Mouse (Mus musculus) adrenal gland, postnatal 10 days (tissue): ENCODE measurements at regions not wholly inside any gene's neighbourhood (a gene's known extent, or its start where the extent isn't known, plus 50 kb on each side); places are given as distances from the start of the nearest gene placed in this dataset.

ENCODE experiments used
- DNase-seq: peaks from one replicate; pipeline ENCODE4 v3.0.0; 2021; ENCODE audit warnings: mixed read lengths

- no peak for DNase-seq
Observed at GRCm38 (mm10) chr2:17290709-17291108, 440.6 kb downstream of the Nebl start.

GRCm38 (mm10) chr2:17287598-17287997, 443.7 kb downstream of the Nebl start:
- peak; percentile 3 for DNase-seq

GRCm38 (mm10) chr2:17249960-17250359, 481.3 kb downstream of the Nebl start:
- no peak for DNase-seq

GRCm38 (mm10) chr2:17245821-17246220, 485.4 kb downstream of the Nebl start:
- no peak for DNase-seq

GRCm38 (mm10) chr2:17215607-17216006, 515.7 kb downstream of the Nebl start:
- DNase-seq: no peak

GRCm38 (mm10) chr2:17214881-17215280, 516.4 kb downstream of the Nebl start:
- DNase-seq: no peak

- no peak for DNase-seq
Observed at GRCm38 (mm10) chr2:17212566-17212965, 518.7 kb downstream of the Nebl start.

GRCm38 (mm10) chr2:17211105-17211504, 520.2 kb downstream of the Nebl start:
- no peak for DNase-seq

GRCm38 (mm10) chr2:17193611-17194010, 537.7 kb downstream of the Nebl start:
- DNase-seq: no peak

- no peak for DNase-seq
Observed at GRCm38 (mm10) chr2:17189169-17189568, 542.1 kb downstream of the Nebl start.

- no peak for DNase-seq
Observed at GRCm38 (mm10) chr2:17187822-17188221, 543.4 kb downstream of the Nebl start.

GRCm38 (mm10) chr2:17183696-17184095, 547.6 kb downstream of the Nebl start:
- no peak for DNase-seq

GRCm38 (mm10) chr2:17181597-17181996, 549.7 kb downstream of the Nebl start:
- DNase-seq: no peak

- no peak for DNase-seq
Observed at GRCm38 (mm10) chr2:17168896-17169295, 562.4 kb downstream of the Nebl start.

- DNase-seq: no peak
Observed at GRCm38 (mm10) chr2:17165016-17165415, 566.2 kb downstream of the Nebl start.

GRCm38 (mm10) chr2:17158463-17158862, 572.8 kb downstream of the Nebl start:
- no peak for DNase-seq

GRCm38 (mm10) chr2:17157336-17157735, 573.9 kb downstream of the Nebl start:
- DNase-seq: no peak

GRCm38 (mm10) chr2:17155596-17155995, 575.7 kb downstream of the Nebl start:
- DNase-seq: no peak

GRCm38 (mm10) chr2:17123626-17124025, 607.6 kb downstream of the Nebl start:
- DNase-seq: no peak

- no peak for DNase-seq
Observed at GRCm38 (mm10) chr2:17117292-17117691, 614.0 kb downstream of the Nebl start.

GRCm38 (mm10) chr2:17111177-17111576, 620.1 kb downstream of the Nebl start:
- DNase-seq: no peak

- no peak for DNase-seq
Observed at GRCm38 (mm10) chr2:17101161-17101560, 630.1 kb downstream of the Nebl start.

- no peak for DNase-seq
Observed at GRCm38 (mm10) chr2:17097546-17097945, 633.7 kb downstream of the Nebl start.

- DNase-seq: no peak
Observed at GRCm38 (mm10) chr2:17091454-17091853, 639.8 kb downstream of the Nebl start.

GRCm38 (mm10) chr2:17081266-17081665, 650.0 kb downstream of the Nebl start:
- DNase-seq: no peak
